Mouse (Mus musculus) brain, embryonic 14.5 days (tissue): ENCODE data around the gene Ifit3.

Experiments used
- CTCF ChIP-seq: fragments of 200-500 bp; IDR thresholded peaks from 2 replicates; pipeline ENCODE4 v1.5.1; 2012; ENCODE audit warnings: inconsistent platforms, mild to moderate bottlenecking, moderate library complexity, borderline replicate concordance; ENCODE audit not compliant: insufficient read depth, insufficient read length; ENCODE audit errors: extremely low read depth
- POLR2A ChIP-seq: fragments of 200-500 bp; IDR thresholded peaks from 2 replicates; pipeline ENCODE4 v1.6.1; 2012; ENCODE audit warnings: mild to moderate bottlenecking, inconsistent platforms, borderline replicate concordance; ENCODE audit not compliant: poor library complexity, insufficient read depth, insufficient read length, severe bottlenecking; ENCODE audit errors: extremely low read depth

- TF ChIP-seq CTCF, result no peak
- TF ChIP-seq POLR2A, result no peak
Observed at GRCm38 (mm10) chr19:34550205-34550533, 33.2 kb upstream of the Ifit3 start.
